Mouse (Mus musculus) stomach, embryonic 15.5 days (tissue): Measurements from ENCODE around the gene Dennd1c. TPM values are rescaled to one million over a fixed set of nuclear protein-coding genes. Genes with fewer than 3 reads are reported as not detected.

ENCODE experiments used
- ATAC-seq: fragments of 200-750 bp; cut with Nextera tagmentation; 2 replicates; pipeline ENCODE4 v1.8.0; 2017; ENCODE audit warnings: low read depth, moderate number of reproducible peaks, moderate TSS enrichment; ENCODE audit not compliant: insufficient read depth, low FRiP score
- H3K27ac ChIP-seq: fragments of 300-500 bp; sonication (generic); 2 replicates; pipeline ENCODE4 v1.5.1; 2015; ENCODE audit warnings: mild to moderate bottlenecking, inconsistent platforms
- H3K27me3 ChIP-seq: fragments of 300-500 bp; sonication (generic); replicated peaks from 2 replicates; pipeline ENCODE4 v1.6.1; 2015; ENCODE audit warnings: inconsistent platforms
- H3K36me3 ChIP-seq: fragments of 300-500 bp; sonication (generic); 2 replicates; pipeline ENCODE4 v1.6.1; 2015; ENCODE audit warnings: inconsistent platforms
- H3K4me1 ChIP-seq: fragments of 300-500 bp; sonication (generic); 2 replicates; pipeline ENCODE4 v1.6.1; 2015; ENCODE audit warnings: inconsistent platforms
- H3K4me2 ChIP-seq: fragments of 300-500 bp; sonication (generic); 2 replicates; pipeline ENCODE4 v1.6.1; 2015; ENCODE audit warnings: mild to moderate bottlenecking, inconsistent platforms
- H3K4me3 ChIP-seq: fragments of 300-500 bp; sonication (generic); replicated peaks from 2 replicates; pipeline ENCODE4 v1.5.1; 2015; ENCODE audit warnings: inconsistent platforms
- H3K9ac ChIP-seq: fragments of 300-500 bp; sonication (generic); 2 replicates; pipeline ENCODE4 v1.6.1; 2015; ENCODE audit warnings: inconsistent platforms
- H3K9me3 ChIP-seq: fragments of 300-500 bp; sonication (generic); 2 replicates; pipeline ENCODE4 v1.6.1; 2016; ENCODE audit warnings: inconsistent platforms
- WGBS: fragments of 180-500 bp; shearing (Covaris S2); methylation state at CpG from one replicate; pipeline ENCODE4 v1.1.7; 2015; 5-methylcytosine and 5-hydroxymethylcytosine counted together
- polyA plus RNA-seq: library from polyadenylated mRNA; unstranded; fragments of >200 nt; fragmentation: Nextera tagmentation; extraction: Ambion mirVana; gene quantifications from 2 replicates; pipeline ENCODE4 v1.2.1, GENCODE M21; 2015

Dennd1c gene
- polyA plus RNA-seq, 1 experiment from 2014 or later, result 6.3 TPM

DNA sequence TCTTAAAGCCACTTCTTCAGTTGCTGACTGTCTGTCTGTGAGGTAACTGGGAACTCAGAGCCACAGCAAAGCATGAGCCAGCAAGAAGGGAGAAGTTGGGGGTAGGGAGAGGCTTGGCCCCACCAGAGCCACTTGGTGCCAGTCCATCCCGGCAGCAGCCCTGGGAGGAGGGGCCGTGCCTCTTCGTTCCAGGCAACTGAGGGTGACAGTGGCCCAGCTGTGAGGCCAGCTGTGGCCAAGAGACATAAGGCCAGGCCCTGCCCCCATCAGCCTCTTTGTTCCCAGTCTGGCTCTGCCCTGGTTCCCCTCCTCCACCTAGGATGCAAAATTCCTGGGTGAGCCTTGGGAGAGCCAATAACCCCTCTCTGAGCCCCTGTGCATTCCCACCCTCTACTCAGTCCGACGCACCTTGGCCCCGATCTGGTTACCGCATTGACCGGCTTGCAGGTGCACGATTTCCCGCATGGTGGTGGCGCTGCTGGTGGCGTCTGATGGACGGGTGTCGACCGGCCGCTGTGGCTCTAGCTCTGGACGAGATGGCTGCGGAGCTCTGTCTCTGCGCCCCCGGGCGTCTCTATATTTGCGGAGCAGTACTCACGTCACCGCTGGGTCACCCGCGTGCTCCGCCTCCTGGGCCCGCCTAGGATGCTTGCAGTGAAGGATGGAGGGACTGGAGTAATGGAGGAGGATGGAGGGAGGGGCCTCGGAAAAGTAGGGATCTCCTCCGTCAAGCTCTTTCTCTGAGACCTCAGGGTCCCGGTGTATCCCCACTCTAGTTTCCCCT, 8.9 kb upstream of the Dennd1c start, which contains the start of gene Tubb4a:
Tubb4a (minus strand) TSS at position 734 of the 784 bp plus-strand sequence.
- ATAC-seq, result peak; percentile 70
- Histone ChIP-seq H3K4me3 (peak within 1 kb of the TSS; percentile 40), H3K36me3 (no peaks in the 10 kb centered on the region), H3K4me2 (peak within 1 kb of the TSS; percentile 58), H3K9me3 (no peaks in the 10 kb centered on the region), H3K27ac (no peak within 1 kb of the TSS), H3K9ac (no peak within 1 kb of the TSS), H3K4me1 (0 out of 2 replicates have a peak, but pooled peaks cover 8% of the 10 kb centered on the region), H3K27me3 (0 out of 2 replicates have a peak, but pooled peaks cover 5% of the 10 kb centered on the region)
- WGBS, result 1% methylated on average over 31 of the region's 31 CpGs

DNA sequence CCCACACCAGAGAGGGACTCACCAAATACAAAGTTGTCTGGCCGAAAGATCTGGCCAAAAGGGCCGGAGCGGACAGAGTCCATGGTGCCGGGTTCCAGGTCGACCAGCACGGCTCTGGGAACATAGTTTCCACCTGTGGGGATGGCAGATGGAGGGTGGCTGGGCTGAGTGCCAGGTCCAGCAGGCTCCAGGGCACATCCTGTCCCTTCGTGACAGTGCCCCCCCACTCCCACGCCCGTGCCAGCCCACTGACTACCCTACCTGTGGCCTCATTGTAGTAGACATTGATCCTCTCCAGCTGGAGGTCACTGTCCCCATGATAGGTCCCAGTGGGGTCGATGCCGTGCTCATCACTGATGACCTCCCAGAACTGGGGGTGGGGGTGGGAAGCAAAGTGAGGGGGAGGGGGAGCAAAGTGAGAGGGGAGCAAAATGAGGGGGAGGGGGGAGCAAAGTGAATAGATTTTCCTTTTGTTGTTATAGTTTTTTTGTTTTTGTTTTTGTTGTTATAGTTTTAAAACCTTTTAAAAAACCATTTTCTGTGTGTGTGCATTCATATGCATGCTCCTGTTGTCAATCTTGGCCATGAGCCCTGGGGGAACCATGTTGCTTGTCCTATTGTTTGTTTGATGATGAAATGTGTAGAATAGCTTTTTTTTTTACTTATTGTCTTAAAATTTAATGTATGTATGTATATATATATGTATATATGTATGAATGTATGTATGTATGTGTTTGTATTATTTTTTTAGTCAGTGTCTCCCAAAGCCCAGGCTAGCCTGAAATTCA, 7.8 kb upstream of the Dennd1c start:
- no peak overlapping the region for H3K4me3 ChIP-seq
- H3K4me1 ChIP-seq, result 0 out of 2 replicates have a peak, but pooled peaks cover 8% of the 10 kb centered on the region
- H3K27ac ChIP-seq, result no peak overlapping the region
- 85% methylated on average over 11 of the region's 11 CpGs for WGBS
- no peak overlapping the region for H3K9ac ChIP-seq
- no peak for ATAC-seq
- H3K36me3 ChIP-seq, result no peaks in the 10 kb centered on the region
- no peak overlapping the region for H3K4me2 ChIP-seq
- no peaks in the 10 kb centered on the region for H3K9me3 ChIP-seq
- 0 out of 2 replicates have a peak, but pooled peaks cover 5% of the 10 kb centered on the region for H3K27me3 ChIP-seq

DNA sequence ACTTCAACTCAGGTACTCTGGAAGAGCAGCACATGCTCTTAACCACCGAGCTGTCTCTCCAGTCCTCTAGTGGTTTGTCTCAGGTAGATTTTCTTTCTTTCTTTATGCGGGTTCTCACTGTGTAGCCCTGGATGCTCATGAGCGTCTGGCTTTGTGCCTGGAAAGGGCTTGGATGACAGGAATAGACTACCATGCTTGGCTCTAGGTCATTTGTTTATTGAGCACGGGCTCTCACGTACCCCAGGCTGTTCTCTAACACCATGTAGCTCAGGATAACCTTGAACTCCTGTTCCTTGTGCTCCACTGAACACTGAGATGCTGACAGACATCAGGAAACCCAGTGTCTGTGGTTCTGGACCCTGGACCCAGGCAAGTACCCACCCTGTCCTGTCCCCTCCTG, 4.2 kb upstream of the Dennd1c start:
- Histone ChIP-seq H3K36me3 (no peaks in the 10 kb centered on the region), H3K27me3 (0 out of 2 replicates have a peak, but pooled peaks cover 5% of the 10 kb centered on the region), H3K4me2 (no peak overlapping the region), H3K9me3 (no peaks in the 10 kb centered on the region), H3K4me1 (peaks cover 17% of the 10 kb centered on the region; the same call in 1 of the 2 replicates), H3K27ac (no peak overlapping the region), H3K9ac (no peak overlapping the region), H3K4me3 (no peak overlapping the region)
- WGBS, result 78% methylated on average over 5 of the region's 5 CpGs
- ATAC-seq, result no peak

DNA sequence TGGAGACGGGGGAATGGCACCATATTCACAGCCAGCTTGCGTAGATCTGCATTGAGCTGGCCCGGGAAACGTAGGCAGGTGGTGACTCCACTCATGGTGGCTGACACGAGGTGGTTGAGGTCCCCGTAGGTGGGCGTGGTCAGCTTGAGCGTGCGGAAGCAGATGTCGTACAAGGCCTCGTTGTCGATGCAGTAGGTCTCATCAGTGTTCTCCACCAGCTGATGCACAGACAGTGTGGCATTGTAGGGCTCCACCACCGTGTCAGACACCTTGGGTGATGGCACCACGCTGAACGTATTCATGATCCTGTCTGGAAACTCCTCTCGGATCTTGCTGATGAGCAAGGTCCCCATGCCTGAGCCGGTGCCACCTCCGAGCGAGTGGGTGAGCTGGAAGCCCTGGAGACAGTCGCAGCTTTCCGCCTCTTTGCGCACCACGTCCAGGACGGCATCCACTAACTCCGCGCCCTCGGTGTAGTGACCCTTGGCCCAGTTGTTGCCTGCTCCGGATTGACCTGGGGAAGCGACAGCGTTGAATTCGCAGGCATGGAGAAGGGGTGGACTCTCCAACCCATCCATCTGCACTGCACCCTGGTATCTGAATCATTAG, 3.0 kb upstream of the Dennd1c start:
- Histone ChIP-seq H3K9me3 (no peaks in the 10 kb centered on the region), H3K4me1 (peaks cover 10% of the 10 kb centered on the region; the same call in 1 of the 2 replicates), H3K36me3 (no peaks in the 10 kb centered on the region), H3K27ac (no peak overlapping the region), H3K4me2 (no peak overlapping the region), H3K9ac (no peak overlapping the region), H3K4me3 (no peak overlapping the region), H3K27me3 (no peaks in the 10 kb centered on the region)
- no peak for ATAC-seq
- 92% methylated on average over 31 of the region's 31 CpGs for WGBS

DNA sequence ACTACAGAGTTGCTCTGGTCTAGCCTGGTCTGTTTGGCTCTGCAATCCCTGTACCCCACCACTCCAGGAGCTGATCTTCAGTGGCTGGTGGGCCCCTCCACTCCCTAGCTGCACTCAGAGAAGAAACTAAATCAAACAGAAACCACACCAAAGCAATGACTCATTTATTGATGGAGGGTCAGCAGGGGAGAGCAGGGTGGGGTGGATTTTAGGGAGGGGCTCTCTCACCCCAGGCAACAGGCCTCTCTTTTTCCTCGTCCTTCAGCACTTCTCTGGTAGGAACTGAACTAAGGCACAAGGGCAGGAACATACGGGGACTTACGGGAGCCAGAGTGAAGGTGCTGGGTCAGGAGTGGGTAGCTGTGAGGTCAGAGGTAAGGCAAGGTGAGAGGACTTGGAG, 1.6 kb upstream of the Dennd1c start:
- WGBS, result 51% methylated on average over 3 of the region's 3 CpGs
- Histone ChIP-seq H3K27me3 (no peaks in the 10 kb centered on the region), H3K4me3 (no peak overlapping the region), H3K36me3 (no peaks in the 10 kb centered on the region), H3K27ac (no peak overlapping the region; the same call in 1 of the 2 replicates), H3K9me3 (no peaks in the 10 kb centered on the region), H3K4me2 (no peak overlapping the region), H3K9ac (no peak overlapping the region), H3K4me1 (peaks cover 10% of the 10 kb centered on the region; the same call in 1 of the 2 replicates)
- peak; percentile 76 for ATAC-seq

DNA sequence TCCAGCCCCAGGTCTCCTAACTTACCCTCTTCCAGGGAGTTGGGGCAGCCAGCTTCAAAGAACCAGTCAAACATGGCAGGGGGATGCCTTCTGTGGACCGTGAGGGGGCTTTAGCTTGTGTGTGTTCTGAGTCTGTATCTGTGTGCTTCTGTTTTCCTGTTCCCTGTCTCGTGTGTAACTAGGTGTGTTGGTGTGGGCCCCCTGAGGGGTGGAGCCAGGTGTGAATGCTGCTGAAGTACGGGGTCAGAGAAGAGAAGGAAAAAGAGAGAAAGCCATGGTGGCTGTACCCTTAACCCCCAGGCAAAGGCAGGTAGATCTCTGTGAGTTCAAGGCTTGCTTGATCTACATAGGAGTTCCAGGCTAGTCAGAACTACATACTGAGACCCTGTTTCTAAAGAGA, 1.4 kb downstream of the Dennd1c start:
- Histone ChIP-seq H3K36me3 (no peaks in the 10 kb centered on the region), H3K4me1 (peaks cover 10% of the 10 kb centered on the region; the same call in 1 of the 2 replicates), H3K4me2 (no peak overlapping the region), H3K27ac (no peak overlapping the region), H3K27me3 (no peaks in the 10 kb centered on the region), H3K9ac (no peak overlapping the region), H3K9me3 (no peaks in the 10 kb centered on the region), H3K4me3 (no peak overlapping the region)
- WGBS, result 42% methylated on average over 3 of the region's 3 CpGs
- no peak for ATAC-seq

DNA sequence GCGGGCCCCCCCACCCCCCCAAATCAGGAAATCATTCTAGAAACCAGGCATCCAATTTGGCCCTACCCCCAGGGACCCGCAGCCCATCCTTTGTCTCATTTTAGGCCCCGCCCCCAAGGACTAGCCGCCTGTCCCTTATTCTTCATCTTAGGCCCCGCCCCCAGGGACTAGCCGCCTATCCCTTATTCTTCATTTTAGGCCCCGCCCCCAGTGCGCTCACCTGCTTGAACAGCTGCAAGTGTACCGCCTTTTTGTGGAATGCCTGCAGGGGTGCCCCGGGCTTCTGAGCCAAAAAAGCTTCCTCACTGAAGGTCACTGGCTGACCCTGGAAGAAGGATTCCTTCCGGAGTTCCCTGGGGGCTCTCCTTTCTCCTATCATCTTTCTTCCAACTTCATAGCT, 7.6 kb downstream of the Dennd1c start:
- Histone ChIP-seq H3K4me2 (peak overlapping the region; percentile 35), H3K9me3 (no peaks in the 10 kb centered on the region), H3K27ac (no peak overlapping the region), H3K36me3 (no peaks in the 10 kb centered on the region), H3K9ac (no peak overlapping the region), H3K4me1 (0 out of 2 replicates have a peak, but pooled peaks cover 3% of the 10 kb centered on the region), H3K27me3 (no peaks in the 10 kb centered on the region), H3K4me3 (peak overlapping the region; percentile 12; the same call in 1 of the 2 replicates)
- 6% methylated on average over 11 of the region's 11 CpGs for WGBS
- ATAC-seq, result peak; percentile 84

DNA sequence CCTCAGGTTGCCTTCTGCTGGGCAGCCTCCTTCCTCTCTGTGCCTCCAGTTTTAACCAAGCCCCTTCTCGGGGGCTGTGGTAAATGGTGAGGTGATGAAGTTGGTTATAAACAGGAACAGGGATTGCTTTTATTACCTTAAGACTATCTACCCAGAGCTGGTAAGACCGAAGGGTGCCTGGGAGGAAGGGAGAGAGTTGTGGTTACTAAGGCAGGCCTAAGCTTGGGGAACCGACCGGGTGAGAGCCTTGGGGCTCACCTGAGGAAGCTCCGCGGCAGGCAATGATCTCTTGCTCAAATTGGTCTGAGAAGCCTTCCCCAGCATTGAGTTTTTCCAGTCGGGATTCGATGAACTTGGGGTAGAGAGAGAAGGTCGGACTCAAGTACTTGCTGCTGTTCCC, 8.0 kb downstream of the Dennd1c start:
- H3K4me1 ChIP-seq, result 0 out of 2 replicates have a peak, but pooled peaks cover 4% of the 10 kb centered on the region
- H3K4me2 ChIP-seq, result peak overlapping the region; percentile 35
- H3K9ac ChIP-seq, result no peak overlapping the region
- H3K27ac ChIP-seq, result peak overlapping the region; percentile 24; the same call in 1 of the 2 replicates
- peak overlapping the region; percentile 12 for H3K4me3 ChIP-seq
- no peak for ATAC-seq
- no peaks in the 10 kb centered on the region for H3K27me3 ChIP-seq
- WGBS, result 14% methylated on average over 9 of the region's 9 CpGs
- no peaks in the 10 kb centered on the region for H3K36me3 ChIP-seq
- H3K9me3 ChIP-seq, result no peaks in the 10 kb centered on the region

DNA sequence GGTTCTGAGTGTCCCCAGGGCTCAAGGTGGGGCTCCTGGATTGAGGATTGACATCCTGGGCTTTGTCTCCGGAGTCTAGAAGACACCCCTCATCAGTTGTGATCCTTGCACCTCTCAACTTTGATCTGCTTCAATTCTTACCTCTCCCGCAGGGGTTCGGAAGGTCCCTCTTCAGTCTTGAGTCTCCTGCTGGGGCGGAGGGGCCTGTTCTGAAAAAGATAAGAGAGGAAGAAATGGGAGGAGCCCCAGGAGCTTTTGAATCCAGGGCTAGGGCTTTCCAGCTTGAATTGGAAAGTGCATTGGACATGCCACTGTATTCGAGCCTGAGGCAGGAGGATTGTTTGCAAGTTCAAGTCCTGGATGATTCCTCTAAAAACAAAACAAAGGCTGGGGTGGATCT, 11.4 kb downstream of the Dennd1c start:
- Histone ChIP-seq H3K36me3 (0 out of 2 replicates have a peak, but pooled peaks cover 3% of the 10 kb centered on the region), H3K4me2 (no peak overlapping the region), H3K27me3 (peaks cover 14% of the 10 kb centered on the region), H3K9me3 (no peaks in the 10 kb centered on the region), H3K4me1 (peaks cover 8% of the 10 kb centered on the region; the same call in 1 of the 2 replicates), H3K9ac (no peak overlapping the region), H3K4me3 (no peak overlapping the region), H3K27ac (no peak overlapping the region)
- whole genome bisulfite sequencing, result 64% methylated on average over 5 of the region's 5 CpGs
- ATAC-seq, result no peak

DNA sequence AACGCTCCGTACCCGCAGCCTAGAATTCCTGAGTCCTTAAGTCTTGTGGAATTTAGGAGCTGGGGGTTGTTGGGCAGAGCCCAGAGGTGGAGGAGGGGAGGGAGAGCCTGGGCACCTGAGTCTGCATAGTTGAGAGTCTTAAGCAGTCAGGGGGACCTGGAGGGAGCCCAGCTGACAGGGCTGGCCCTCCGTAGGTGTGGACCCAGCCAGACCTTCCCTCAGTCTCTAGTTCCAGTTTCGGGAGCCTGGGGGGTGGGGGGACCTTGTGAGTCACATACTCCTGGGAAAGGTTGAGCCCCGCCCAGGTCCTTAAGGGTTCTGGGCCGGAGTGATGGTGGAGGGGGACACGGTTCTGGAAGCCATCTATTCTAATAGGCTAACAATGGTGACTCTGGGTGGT, 15.3 kb downstream of the Dennd1c start:
- WGBS, result 14% methylated on average over 8 of the region's 8 CpGs
- Histone ChIP-seq H3K4me2 (peak overlapping the region; percentile 46), H3K4me1 (peaks cover 18% of the 10 kb centered on the region), H3K9me3 (no peaks in the 10 kb centered on the region), H3K9ac (no peak overlapping the region), H3K27ac (peak overlapping the region; percentile 90; the same call in 1 of the 2 replicates), H3K27me3 (peaks cover 22% of the 10 kb centered on the region), H3K4me3 (peak overlapping the region; percentile 49), H3K36me3 (0 out of 2 replicates have a peak, but pooled peaks cover 3% of the 10 kb centered on the region)
- no peak for ATAC-seq

DNA sequence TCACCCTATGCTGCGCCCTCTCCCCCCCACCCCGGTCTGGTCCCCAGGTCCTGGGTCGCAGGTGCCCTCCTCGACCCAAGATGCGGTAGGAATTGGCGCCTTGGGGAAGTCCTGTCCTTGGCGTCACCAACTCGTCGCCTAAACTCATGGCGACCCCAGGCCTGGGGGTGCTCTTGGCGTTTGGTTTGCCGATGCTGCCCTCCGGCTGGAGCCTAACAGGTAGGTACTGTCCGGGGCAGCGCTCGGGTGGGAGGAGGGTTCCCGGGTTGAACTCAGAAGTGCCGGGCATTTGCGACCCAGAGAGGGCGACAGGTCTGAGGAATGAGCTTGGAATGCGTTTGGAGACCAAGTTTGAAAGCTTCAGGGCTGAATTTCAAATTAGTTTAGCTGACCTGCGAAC, 15.8 kb downstream of the Dennd1c start:
- peak overlapping the region; percentile 90 for H3K27ac ChIP-seq
- H3K4me1 ChIP-seq, result peaks cover 18% of the 10 kb centered on the region
- H3K4me2 ChIP-seq, result peak overlapping the region; percentile 46
- peak overlapping the region; percentile 33 for H3K9ac ChIP-seq
- H3K36me3 ChIP-seq, result 0 out of 2 replicates have a peak, but pooled peaks cover 3% of the 10 kb centered on the region
- 2% methylated on average over 22 of the region's 22 CpGs for WGBS
- H3K9me3 ChIP-seq, result no peaks in the 10 kb centered on the region
- H3K27me3 ChIP-seq, result peaks cover 22% of the 10 kb centered on the region
- ATAC-seq, result no peak
- H3K4me3 ChIP-seq, result peak overlapping the region; percentile 49
